Mouse (Mus musculus): ENCODE data around the gene Eif4g2. TPM values are rescaled to one million over a fixed set of nuclear protein-coding genes. Genes with fewer than 3 reads are reported as not detected.

Eif4g2 gene
- polyA plus RNA-seq, 1 experiment from 2014 or later: 1,582 TPM

GRCm38 (mm10) chr7:111080026-111080425 is 2.8 kb downstream of the Eif4g2 start:
- ATAC-seq (ENCODE audit: low FRiP score, low TSS enrichment): no peak
- peak overlapping the region; percentile 99; the same call in 1 of the 2 replicates for H3K4me3 ChIP-seq (replicated peaks; ENCODE audit: low read depth, low read length)

GRCm38 (mm10) chr7:111078271-111078670 is 4.6 kb downstream of the Eif4g2 start:
- ATAC-seq (ENCODE audit: low FRiP score, low TSS enrichment) (no peak), DNase-seq (no peak)
- 97% methylated on average over 4 of the region's 4 CpGs for WGBS
- Histone ChIP-seq H3K27ac (replicated peaks; ENCODE audit: low read depth, low read length) (no peak overlapping the region), H3K4me2 (ENCODE audit: low read length) (no peak overlapping the region), H3K27me3 (ENCODE audit: control insufficient read depth, insufficient read depth, low read length) (no peaks in the 10 kb centered on the region), H3K36me3 (ENCODE audit: control insufficient read depth, insufficient read depth, low read length) (peaks cover 81% of the 10 kb centered on the region), H3K9ac (replicated peaks; ENCODE audit: low read length) (no peak overlapping the region), H3K4me3 (replicated peaks; ENCODE audit: low read depth, low read length) (no peak overlapping the region), H3K4me1 (ENCODE audit: control insufficient read depth, insufficient read depth, low read length) (peaks cover 22% of the 10 kb centered on the region), H3K9me3 (ENCODE audit: control insufficient read depth, low read length) (no peaks in the 10 kb centered on the region)

More at GRCm38 (mm10) chr7:111080026-111080425, 2.8 kb downstream of the Eif4g2 start:
- no peaks in the 10 kb centered on the region for H3K9me3 ChIP-seq (ENCODE audit: control insufficient read depth, low read length)
- peaks cover 63% of the 10 kb centered on the region for H3K36me3 ChIP-seq (ENCODE audit: control insufficient read depth, insufficient read depth, low read length)
- DNase-seq: no peak
- no peak overlapping the region for H3K9ac ChIP-seq (replicated peaks; ENCODE audit: low read length)
- no peaks in the 10 kb centered on the region for H3K27me3 ChIP-seq (ENCODE audit: control insufficient read depth, insufficient read depth, low read length)
- no peak overlapping the region for H3K27ac ChIP-seq (replicated peaks; ENCODE audit: low read depth, low read length)
- H3K4me2 ChIP-seq (ENCODE audit: low read length): peak overlapping the region; percentile 83
- 87% methylated on average over 8 of the region's 8 CpGs for WGBS
- peaks cover 26% of the 10 kb centered on the region for H3K4me1 ChIP-seq (ENCODE audit: control insufficient read depth, insufficient read depth, low read length)

GRCm38 (mm10) chr7:111075288-111075687 is 7.5 kb downstream of the Eif4g2 start:
- 96% methylated on average over 4 of the region's 4 CpGs for WGBS
- H3K27ac ChIP-seq (replicated peaks; ENCODE audit: low read depth, low read length): no peak overlapping the region

GRCm38 (mm10) chr7:111072410-111072809 is 10.4 kb downstream of the Eif4g2 start:
- Histone ChIP-seq H3K9me3 (ENCODE audit: control insufficient read depth, low read length) (peaks cover 5% of the 10 kb centered on the region; the same call in 1 of the 2 replicates), H3K4me2 (ENCODE audit: low read length) (no peak overlapping the region), H3K4me1 (ENCODE audit: control insufficient read depth, insufficient read depth, low read length) (no peaks in the 10 kb centered on the region), H3K27ac (replicated peaks; ENCODE audit: low read depth, low read length) (no peak overlapping the region), H3K9ac (replicated peaks; ENCODE audit: low read length) (no peak overlapping the region), H3K36me3 (ENCODE audit: control insufficient read depth, insufficient read depth, low read length) (peaks cover 94% of the 10 kb centered on the region), H3K27me3 (ENCODE audit: control insufficient read depth, insufficient read depth, low read length) (no peaks in the 10 kb centered on the region), H3K4me3 (replicated peaks; ENCODE audit: low read depth, low read length) (no peak overlapping the region)
- DNase-seq (no peak), ATAC-seq (ENCODE audit: low FRiP score, low TSS enrichment) (no peak)
- WGBS: 91% methylated on average over 4 of the region's 4 CpGs

More at GRCm38 (mm10) chr7:111075288-111075687, 7.5 kb downstream of the Eif4g2 start:
- no peak for DNase-seq
- Histone ChIP-seq H3K27me3 (ENCODE audit: control insufficient read depth, insufficient read depth, low read length) (no peaks in the 10 kb centered on the region), H3K4me2 (ENCODE audit: low read length) (no peak overlapping the region), H3K4me1 (ENCODE audit: control insufficient read depth, insufficient read depth, low read length) (peaks cover 12% of the 10 kb centered on the region), H3K4me3 (replicated peaks; ENCODE audit: low read depth, low read length) (no peak overlapping the region), H3K36me3 (ENCODE audit: control insufficient read depth, insufficient read depth, low read length) (peaks cover 96% of the 10 kb centered on the region), H3K9me3 (ENCODE audit: control insufficient read depth, low read length) (no peaks in the 10 kb centered on the region), H3K9ac (replicated peaks; ENCODE audit: low read length) (no peak overlapping the region)
- no peak for ATAC-seq (ENCODE audit: low FRiP score, low TSS enrichment)

- no peak overlapping the region for H3K27ac ChIP-seq (replicated peaks; ENCODE audit: low read depth, low read length)
- DNase-seq: no peak
Observed at GRCm38 (mm10) chr7:111070167-111070496, 12.7 kb downstream of the Eif4g2 start.

GRCm38 (mm10) chr7:111069439-111070166 is 13.2 kb downstream of the Eif4g2 start:
- H3K36me3 ChIP-seq (ENCODE audit: control insufficient read depth, insufficient read depth, low read length): peaks cover 67% of the 10 kb centered on the region
- H3K9ac ChIP-seq (replicated peaks; ENCODE audit: low read length): no peak overlapping the region
- H3K9me3 ChIP-seq (ENCODE audit: control insufficient read depth, low read length): peaks cover 5% of the 10 kb centered on the region; the same call in 1 of the 2 replicates
- DNase-seq (no peak), ATAC-seq (ENCODE audit: low FRiP score, low TSS enrichment) (no peak)
- H3K4me3 ChIP-seq (replicated peaks; ENCODE audit: low read depth, low read length): no peak overlapping the region
- H3K27ac ChIP-seq (replicated peaks; ENCODE audit: low read depth, low read length): no peak overlapping the region
- no peaks in the 10 kb centered on the region for H3K27me3 ChIP-seq (ENCODE audit: control insufficient read depth, insufficient read depth, low read length)
- WGBS: 92% methylated on average over 7 of the region's 7 CpGs
- H3K4me2 ChIP-seq (ENCODE audit: low read length): no peak overlapping the region
- H3K4me1 ChIP-seq (ENCODE audit: control insufficient read depth, insufficient read depth, low read length): no peaks in the 10 kb centered on the region

More at GRCm38 (mm10) chr7:111070167-111070496, 12.7 kb downstream of the Eif4g2 start:
- H3K9me3 ChIP-seq (ENCODE audit: control insufficient read depth, low read length): peaks cover 5% of the 10 kb centered on the region; the same call in 1 of the 2 replicates
- H3K4me1 ChIP-seq (ENCODE audit: control insufficient read depth, insufficient read depth, low read length): no peaks in the 10 kb centered on the region
- no peak overlapping the region for H3K4me2 ChIP-seq (ENCODE audit: low read length)
- WGBS: 94% methylated on average over 2 of the region's 2 CpGs
- H3K9ac ChIP-seq (replicated peaks; ENCODE audit: low read length): no peak overlapping the region
- H3K4me3 ChIP-seq (replicated peaks; ENCODE audit: low read depth, low read length): no peak overlapping the region
- no peaks in the 10 kb centered on the region for H3K27me3 ChIP-seq (ENCODE audit: control insufficient read depth, insufficient read depth, low read length)
- H3K36me3 ChIP-seq (ENCODE audit: control insufficient read depth, insufficient read depth, low read length): peaks cover 73% of the 10 kb centered on the region
- ATAC-seq (ENCODE audit: low FRiP score, low TSS enrichment): no peak

- no peaks in the 10 kb centered on the region for H3K27me3 ChIP-seq (ENCODE audit: control insufficient read depth, insufficient read depth, low read length)
- H3K4me1 ChIP-seq (ENCODE audit: control insufficient read depth, insufficient read depth, low read length): no peaks in the 10 kb centered on the region
- DNase-seq (no peak), ATAC-seq (ENCODE audit: low FRiP score, low TSS enrichment) (no peak)
- no peak overlapping the region for H3K27ac ChIP-seq (replicated peaks; ENCODE audit: low read depth, low read length)
- H3K4me2 ChIP-seq (ENCODE audit: low read length): no peak overlapping the region
- no peak overlapping the region for H3K4me3 ChIP-seq (replicated peaks; ENCODE audit: low read depth, low read length)
- peaks cover 5% of the 10 kb centered on the region; the same call in 1 of the 2 replicates for H3K9me3 ChIP-seq (ENCODE audit: control insufficient read depth, low read length)
- H3K9ac ChIP-seq (replicated peaks; ENCODE audit: low read length): no peak overlapping the region
- 94% methylated on average over 3 of the region's 3 CpGs for WGBS
- H3K36me3 ChIP-seq (ENCODE audit: control insufficient read depth, insufficient read depth, low read length): peaks cover 53% of the 10 kb centered on the region
Observed at GRCm38 (mm10) chr7:111068181-111068580, 14.6 kb downstream of the Eif4g2 start.

- 96% methylated on average over 1 of the region's 1 CpGs for WGBS
- H3K9me3 ChIP-seq (ENCODE audit: control insufficient read depth, low read length): peaks cover 5% of the 10 kb centered on the region; the same call in 1 of the 2 replicates
- H3K9ac ChIP-seq (replicated peaks; ENCODE audit: low read length): no peak overlapping the region
- no peak for ATAC-seq (ENCODE audit: low FRiP score, low TSS enrichment)
- DNase-seq: no peak
- no peaks in the 10 kb centered on the region for H3K27me3 ChIP-seq (ENCODE audit: control insufficient read depth, insufficient read depth, low read length)
- peaks cover 2% of the 10 kb centered on the region; the same call in 1 of the 2 replicates for H3K4me1 ChIP-seq (ENCODE audit: control insufficient read depth, insufficient read depth, low read length)
- peaks cover 6% of the 10 kb centered on the region for H3K36me3 ChIP-seq (ENCODE audit: control insufficient read depth, insufficient read depth, low read length)
- H3K27ac ChIP-seq (replicated peaks; ENCODE audit: low read depth, low read length): no peak overlapping the region
- H3K4me2 ChIP-seq (ENCODE audit: low read length): no peak overlapping the region
- no peak overlapping the region for H3K4me3 ChIP-seq (replicated peaks; ENCODE audit: low read depth, low read length)
Observed at GRCm38 (mm10) chr7:111062971-111063370, 19.9 kb downstream of the Eif4g2 start.

GRCm38 (mm10) chr7:111059527-111059926 is 23.3 kb downstream of the Eif4g2 start:
- H3K4me3 ChIP-seq (replicated peaks; ENCODE audit: low read depth, low read length): no peak overlapping the region
- H3K9ac ChIP-seq (replicated peaks; ENCODE audit: low read length): no peak overlapping the region
- DNase-seq (no peak), ATAC-seq (ENCODE audit: low FRiP score, low TSS enrichment) (no peak)
- peaks cover 18% of the 10 kb centered on the region for H3K36me3 ChIP-seq (ENCODE audit: control insufficient read depth, insufficient read depth, low read length)
- H3K4me2 ChIP-seq (ENCODE audit: low read length): no peak overlapping the region
- 43% methylated on average over 5 of the region's 5 CpGs for WGBS
- no peaks in the 10 kb centered on the region for H3K27me3 ChIP-seq (ENCODE audit: control insufficient read depth, insufficient read depth, low read length)
- no peak overlapping the region for H3K27ac ChIP-seq (replicated peaks; ENCODE audit: low read depth, low read length)
- no peaks in the 10 kb centered on the region for H3K9me3 ChIP-seq (ENCODE audit: control insufficient read depth, low read length)
- peaks cover 2% of the 10 kb centered on the region; the same call in 1 of the 2 replicates for H3K4me1 ChIP-seq (ENCODE audit: control insufficient read depth, insufficient read depth, low read length)

Data from midbrain, embryonic 14.5 days (tissue).